Mouse (Mus musculus) kidney, embryonic 15.5 days (tissue): ENCODE measurements at regions not wholly inside any gene's neighbourhood (a gene's known extent, or its start where the extent isn't known, plus 50 kb on each side); places are given as distances from the start of the nearest gene placed in this dataset.

Experiments
- ATAC-seq: fragments of 200-750 bp; cut with Nextera tagmentation; replicated peaks from 2 replicates; pipeline ENCODE4 v1.8.0; 2017; ENCODE audit warnings: moderate TSS enrichment; ENCODE audit not compliant: low FRiP score
- H3K27ac ChIP-seq: fragments of 300-500 bp; sonication (generic); 2 replicates; pipeline ENCODE4 v1.5.1; 2015; ENCODE audit warnings: mild to moderate bottlenecking, inconsistent platforms
- H3K27me3 ChIP-seq: fragments of 300-500 bp; sonication (generic); 2 replicates; pipeline ENCODE4 v1.6.1; 2015; ENCODE audit warnings: inconsistent platforms
- H3K36me3 ChIP-seq: fragments of 300-500 bp; sonication (generic); 2 replicates; pipeline ENCODE4 v1.6.1; 2015; ENCODE audit warnings: inconsistent platforms
- H3K4me1 ChIP-seq: fragments of 300-500 bp; sonication (generic); 2 replicates; pipeline ENCODE4 v1.6.1; 2015; ENCODE audit warnings: inconsistent platforms
- H3K4me2 ChIP-seq: fragments of 300-500 bp; sonication (generic); 2 replicates; pipeline ENCODE4 v1.6.1; 2015; ENCODE audit warnings: moderate library complexity, mild to moderate bottlenecking, inconsistent platforms
- H3K4me3 ChIP-seq: fragments of 300-500 bp; sonication (generic); replicated peaks from 2 replicates; pipeline ENCODE4 v1.5.1; 2015; ENCODE audit warnings: mild to moderate bottlenecking, inconsistent platforms
- H3K9ac ChIP-seq: fragments of 300-500 bp; sonication (generic); 2 replicates; pipeline ENCODE4 v1.6.1; 2015; ENCODE audit warnings: mild to moderate bottlenecking, inconsistent platforms
- H3K9me3 ChIP-seq: fragments of 300-500 bp; sonication (generic); replicated peaks from 2 replicates; pipeline ENCODE4 v1.6.1; 2016; ENCODE audit warnings: inconsistent platforms
- WGBS: fragments of 180-500 bp; shearing (Covaris S2); methylation state at CpG from one replicate; pipeline ENCODE4 v1.1.7; 2015; ENCODE audit warnings: mixed read lengths; 5-methylcytosine and 5-hydroxymethylcytosine counted together

GRCm38 (mm10) chr12:90469754-90470153, 268.5 kb downstream of the Dio2 start:
- peak; percentile 56; the same call in 1 of the 2 replicates for ATAC-seq
- Histone ChIP-seq H3K36me3 (no peaks in the 10 kb centered on the region), H3K27ac (no peak overlapping the region), H3K4me2 (no peak overlapping the region), H3K27me3 (no peaks in the 10 kb centered on the region), H3K9ac (no peak overlapping the region), H3K4me1 (no peaks in the 10 kb centered on the region), H3K4me3 (no peak overlapping the region), H3K9me3 (no peaks in the 10 kb centered on the region)
- WGBS: 59% methylated on average over 1 of the region's 1 CpGs

GRCm38 (mm10) chr12:90460121-90460520, 278.1 kb downstream of the Dio2 start:
- no peak overlapping the region for H3K4me3 ChIP-seq
- H3K27me3 ChIP-seq: no peaks in the 10 kb centered on the region
- H3K9ac ChIP-seq: no peak overlapping the region
- WGBS: 69% methylated on average over 2 of the region's 2 CpGs
- no peak overlapping the region for H3K27ac ChIP-seq
- ATAC-seq: no peak
- H3K4me2 ChIP-seq: no peak overlapping the region
- H3K9me3 ChIP-seq: no peaks in the 10 kb centered on the region
- H3K36me3 ChIP-seq: no peaks in the 10 kb centered on the region
- H3K4me1 ChIP-seq: no peaks in the 10 kb centered on the region

- Histone ChIP-seq H3K27ac (no peak overlapping the region), H3K9ac (no peak overlapping the region), H3K27me3 (no peaks in the 10 kb centered on the region), H3K4me1 (no peaks in the 10 kb centered on the region), H3K4me3 (no peak overlapping the region), H3K36me3 (no peaks in the 10 kb centered on the region), H3K9me3 (no peaks in the 10 kb centered on the region), H3K4me2 (no peak overlapping the region)
- 96% methylated on average over 1 of the region's 1 CpGs for WGBS
- no peak for ATAC-seq
Measured at GRCm38 (mm10) chr12:90440672-90441071, 297.6 kb downstream of the Dio2 start.

- Histone ChIP-seq H3K9ac (no peak overlapping the region), H3K4me1 (peaks cover 4% of the 10 kb centered on the region; the same call in 1 of the 2 replicates), H3K36me3 (no peaks in the 10 kb centered on the region), H3K4me3 (no peak overlapping the region), H3K4me2 (no peak overlapping the region), H3K27me3 (no peaks in the 10 kb centered on the region), H3K27ac (no peak overlapping the region), H3K9me3 (no peaks in the 10 kb centered on the region)
- 74% methylated on average over 8 of the region's 8 CpGs for WGBS
- no peak for ATAC-seq
Measured at GRCm38 (mm10) chr12:90425276-90426063, 312.8 kb downstream of the Dio2 start.

GRCm38 (mm10) chr12:90417590-90418221, 320.5 kb downstream of the Dio2 start:
- Histone ChIP-seq H3K27ac (peak overlapping the region; percentile 48; the same call in 1 of the 2 replicates), H3K9me3 (no peaks in the 10 kb centered on the region; the same call in 1 of the 2 replicates), H3K4me2 (no peak overlapping the region), H3K9ac (no peak overlapping the region), H3K4me1 (peaks cover 13% of the 10 kb centered on the region; the same call in 1 of the 2 replicates), H3K36me3 (no peaks in the 10 kb centered on the region), H3K4me3 (no peak overlapping the region), H3K27me3 (no peaks in the 10 kb centered on the region)
- ATAC-seq: peak; percentile 95
- WGBS: 19% methylated on average over 2 of the region's 2 CpGs

- no peak overlapping the region for H3K4me3 ChIP-seq
- H3K36me3 ChIP-seq: no peaks in the 10 kb centered on the region
- H3K27ac ChIP-seq: no peak overlapping the region
- no peaks in the 10 kb centered on the region for H3K27me3 ChIP-seq
- 40% methylated on average over 3 of the region's 3 CpGs for WGBS
- no peaks in the 10 kb centered on the region for H3K4me1 ChIP-seq
- H3K4me2 ChIP-seq: no peak overlapping the region
- ATAC-seq: no peak
- no peaks in the 10 kb centered on the region; the same call in 1 of the 2 replicates for H3K9me3 ChIP-seq
- H3K9ac ChIP-seq: no peak overlapping the region
Measured at GRCm38 (mm10) chr12:90408716-90409115, 329.5 kb downstream of the Dio2 start.

- Histone ChIP-seq H3K9ac (no peak overlapping the region), H3K4me1 (no peaks in the 10 kb centered on the region), H3K9me3 (no peaks in the 10 kb centered on the region), H3K4me3 (no peak overlapping the region), H3K27ac (no peak overlapping the region), H3K27me3 (no peaks in the 10 kb centered on the region), H3K36me3 (no peaks in the 10 kb centered on the region), H3K4me2 (no peak overlapping the region)
- no peak for ATAC-seq
- WGBS: 80% methylated on average over 5 of the region's 5 CpGs
Measured at GRCm38 (mm10) chr12:90398564-90398963, 339.7 kb downstream of the Dio2 start.
